Mouse (Mus musculus) left cerebral cortex, adult 11 months (tissue): Measurements from ENCODE around the gene Dnmt3l.
"Not testable (repeated sequence)": the region's sequence is repeated elsewhere in the genome, so short reads cannot be mapped to it uniquely, and the experiment has no call there.

Experiments
- DNase-seq: peaks from one replicate; pipeline ENCODE4 v3.0.0; 2022; ENCODE audit warnings: low spot score

The Dnmt3l gene

DNA sequence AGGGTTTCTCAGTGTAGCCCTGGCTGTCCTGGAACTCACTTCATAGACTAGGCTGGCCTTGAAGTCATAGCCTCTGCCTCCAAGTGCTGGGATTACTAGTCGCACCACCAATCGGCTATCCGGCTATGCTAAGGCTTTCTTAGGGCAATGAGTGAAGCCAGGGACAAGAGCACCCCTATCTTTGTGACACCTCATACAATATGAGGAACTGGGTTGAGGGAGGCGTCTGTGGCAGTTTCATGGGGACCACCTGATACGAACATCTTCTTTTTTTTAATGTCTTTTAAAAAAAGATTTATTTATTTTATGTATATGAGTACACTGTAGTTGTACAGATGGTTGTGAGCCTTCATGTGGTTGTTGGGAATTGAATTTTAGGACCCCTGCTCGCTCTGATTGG, 44.0 kb downstream of the Dnmt3l start:
- DNase-seq = no peak

DNA sequence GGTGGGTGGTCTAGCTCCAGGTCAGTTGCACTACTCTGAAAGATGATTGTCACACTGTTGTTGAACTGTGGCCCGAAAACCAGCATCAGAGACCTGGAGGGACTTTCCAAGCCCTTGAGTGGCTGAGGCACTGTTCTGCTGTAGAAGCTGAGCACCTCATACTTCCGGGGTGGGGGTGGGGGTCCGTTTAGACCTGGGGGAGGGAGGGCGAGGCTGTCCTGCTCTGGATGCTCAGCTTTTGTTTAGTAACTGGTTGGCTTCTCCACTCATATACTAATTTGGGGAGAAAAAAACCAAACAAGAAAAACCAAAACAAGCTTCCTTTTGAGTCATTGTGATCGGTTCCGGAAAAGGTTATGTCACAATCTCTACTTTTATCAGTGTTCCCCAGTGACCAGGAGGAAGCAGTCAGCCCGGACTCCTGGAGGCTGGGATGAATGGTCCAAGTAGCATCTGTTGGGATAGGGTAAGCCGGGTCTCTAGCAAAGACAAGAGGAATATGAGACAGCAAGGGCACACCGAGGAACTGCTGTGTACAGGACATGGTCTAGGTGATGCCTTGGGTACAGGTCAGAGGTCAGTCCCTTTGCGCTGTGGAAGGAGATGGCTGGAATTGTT, 44.8 kb downstream of the Dnmt3l start:
- DNase-seq = no peak

DNA sequence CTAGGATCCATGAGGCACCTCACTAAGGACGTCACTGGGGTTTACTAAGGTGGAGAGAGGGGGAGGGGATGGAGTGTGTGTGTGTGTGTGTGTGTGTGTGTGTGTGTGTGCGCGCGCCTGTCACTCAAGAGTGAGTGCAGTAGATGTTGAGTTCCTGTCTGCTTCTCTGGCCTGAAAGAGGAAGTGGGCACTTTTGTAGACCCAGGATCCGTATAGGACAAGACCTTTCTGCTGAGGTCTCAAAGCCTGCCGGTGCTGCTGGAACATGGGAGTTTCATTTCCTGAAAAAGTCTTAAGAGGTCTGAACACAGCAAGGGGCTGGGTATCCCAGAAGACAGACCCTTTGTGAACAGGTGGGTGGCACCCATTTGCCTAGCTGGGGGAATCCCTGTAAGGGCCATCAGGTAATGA, 45.4 kb downstream of the Dnmt3l start:
- no peak for DNase-seq

DNA sequence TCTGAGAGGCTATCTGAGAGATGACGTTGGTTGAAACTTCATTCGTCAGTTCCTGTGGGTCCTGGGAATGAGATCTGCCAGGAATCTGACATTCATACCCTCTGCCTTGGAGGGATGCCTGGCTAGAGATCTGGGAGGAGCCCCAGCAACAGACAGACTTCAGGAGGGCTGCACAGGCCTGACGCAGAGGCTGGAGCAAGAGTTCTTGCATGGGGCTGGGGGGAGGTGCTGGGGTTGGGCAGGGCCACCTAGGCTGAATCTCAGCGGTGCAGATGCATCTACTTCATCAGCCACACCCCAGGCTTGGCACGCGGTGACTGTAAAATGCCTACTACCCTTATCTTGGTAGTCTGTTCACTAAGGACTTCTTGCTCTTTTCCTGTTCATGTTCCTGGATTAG, 48.5 kb downstream of the Dnmt3l start:
- no peak for DNase-seq

DNA sequence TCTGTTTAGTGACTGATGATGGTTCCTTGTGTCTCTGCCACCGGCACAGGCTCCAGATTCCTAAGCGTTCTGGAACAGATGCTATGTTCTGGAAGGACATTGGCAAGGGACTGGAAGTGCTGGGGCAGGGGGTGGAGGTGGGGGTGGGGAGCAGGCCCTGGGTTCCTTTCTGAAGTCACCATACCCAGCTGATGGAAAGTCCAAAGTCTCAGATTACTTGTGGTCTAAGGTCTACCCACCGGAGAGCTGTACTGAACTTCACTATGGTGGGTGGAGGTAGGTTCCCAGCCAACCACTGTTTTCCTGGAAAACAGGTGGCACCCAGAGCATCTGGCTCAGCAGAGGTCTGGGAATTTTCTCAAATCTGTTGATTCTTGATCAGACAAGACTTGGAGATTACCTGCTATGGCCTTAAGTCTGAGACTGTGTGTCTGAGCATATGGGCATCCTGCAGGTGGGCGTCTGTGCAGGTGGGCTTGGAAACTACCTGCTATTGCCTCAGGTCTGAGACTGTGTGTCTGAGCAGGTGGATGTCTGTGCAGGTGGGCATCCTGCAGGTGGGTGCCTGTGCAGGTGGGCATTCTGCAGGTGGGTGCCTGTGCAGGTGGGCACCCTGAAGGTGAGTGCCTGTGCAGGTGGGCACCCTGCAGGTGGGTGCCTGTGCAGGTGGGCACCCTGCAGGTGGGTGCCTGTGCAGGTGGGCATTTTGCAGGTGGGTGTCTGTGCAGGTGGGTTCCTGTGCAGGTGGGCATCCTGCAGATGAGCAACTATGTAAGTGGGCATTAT, 49.2 kb downstream of the Dnmt3l start:
- no peak for DNase-seq

DNA sequence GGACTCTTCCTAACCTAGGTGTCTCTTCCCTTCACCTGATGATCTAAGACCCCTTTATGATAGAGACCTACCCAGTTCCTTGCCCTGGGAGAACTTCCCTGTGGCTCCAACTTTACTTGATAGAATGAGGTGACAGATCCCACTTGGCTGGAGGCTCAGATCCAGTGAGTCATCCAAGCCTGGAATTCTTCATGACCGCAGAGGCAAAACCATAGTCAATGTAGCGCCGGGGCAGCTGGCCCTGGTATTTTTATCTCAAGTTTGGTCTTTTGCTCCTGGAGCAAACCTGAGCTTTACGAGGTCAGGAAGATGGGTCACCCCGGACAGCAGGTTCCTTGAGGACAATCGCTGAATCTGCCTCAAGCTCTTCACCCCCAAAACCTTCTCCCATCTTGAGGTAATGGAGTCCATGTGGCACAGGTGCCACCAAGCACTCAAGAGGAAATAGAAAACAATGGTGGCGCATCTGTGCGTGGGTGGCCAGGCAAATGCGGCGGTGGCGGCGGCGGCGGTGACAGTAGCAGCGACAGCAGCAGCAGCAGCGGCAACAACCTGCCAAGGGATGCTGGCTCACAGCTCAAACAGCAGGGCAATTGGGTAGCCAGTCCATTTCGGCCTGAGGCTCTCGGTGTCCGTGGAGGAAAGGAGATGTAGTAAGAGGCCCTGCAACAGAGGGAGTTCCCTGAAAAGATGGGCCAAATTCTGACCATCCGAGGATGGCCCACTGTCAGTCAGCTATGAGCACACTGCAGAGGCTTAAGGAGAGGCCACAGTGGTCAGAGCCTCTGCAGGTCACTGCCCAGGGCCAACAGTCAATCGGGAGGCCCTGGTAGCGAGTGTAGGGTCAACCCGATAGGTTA, 50.3 kb downstream of the Dnmt3l start:
- DNase-seq = no peak

DNA sequence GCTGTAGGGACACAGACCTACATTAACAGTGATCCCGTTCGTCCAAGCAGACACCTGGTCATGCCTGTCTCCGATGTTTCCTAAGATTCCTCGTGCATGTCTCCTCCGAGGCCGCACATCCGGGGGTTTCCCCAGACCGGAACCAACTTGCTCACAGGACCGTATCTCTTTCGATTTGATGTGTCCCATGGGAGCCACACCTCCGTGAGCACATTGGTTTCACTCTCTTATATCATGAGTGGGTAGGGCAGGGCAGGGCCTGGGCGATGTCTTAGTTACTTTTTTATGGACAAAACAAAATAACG, 50.9 kb downstream of the Dnmt3l start:
- DNase-seq = no peak

DNA sequence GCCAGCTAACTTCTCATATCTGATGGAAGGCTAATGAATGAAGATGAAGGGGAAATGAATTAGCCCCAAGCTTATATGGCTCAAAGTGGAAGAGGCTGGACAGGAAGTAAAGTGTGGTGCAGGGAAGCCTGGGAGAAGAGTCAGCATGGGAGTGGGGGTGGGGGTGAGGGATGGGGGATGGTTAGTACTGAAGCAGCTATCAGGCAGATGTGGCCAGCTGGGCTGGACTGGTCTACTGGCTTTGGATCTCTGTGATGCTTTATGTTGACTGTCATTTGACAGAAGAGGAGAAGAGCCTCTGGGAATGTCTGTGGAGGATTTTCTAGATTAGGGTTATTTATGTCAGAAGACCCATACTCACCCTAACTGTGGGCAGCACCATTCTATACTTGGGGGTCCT, 53.5 kb downstream of the Dnmt3l start:
- no peak for DNase-seq

DNA sequence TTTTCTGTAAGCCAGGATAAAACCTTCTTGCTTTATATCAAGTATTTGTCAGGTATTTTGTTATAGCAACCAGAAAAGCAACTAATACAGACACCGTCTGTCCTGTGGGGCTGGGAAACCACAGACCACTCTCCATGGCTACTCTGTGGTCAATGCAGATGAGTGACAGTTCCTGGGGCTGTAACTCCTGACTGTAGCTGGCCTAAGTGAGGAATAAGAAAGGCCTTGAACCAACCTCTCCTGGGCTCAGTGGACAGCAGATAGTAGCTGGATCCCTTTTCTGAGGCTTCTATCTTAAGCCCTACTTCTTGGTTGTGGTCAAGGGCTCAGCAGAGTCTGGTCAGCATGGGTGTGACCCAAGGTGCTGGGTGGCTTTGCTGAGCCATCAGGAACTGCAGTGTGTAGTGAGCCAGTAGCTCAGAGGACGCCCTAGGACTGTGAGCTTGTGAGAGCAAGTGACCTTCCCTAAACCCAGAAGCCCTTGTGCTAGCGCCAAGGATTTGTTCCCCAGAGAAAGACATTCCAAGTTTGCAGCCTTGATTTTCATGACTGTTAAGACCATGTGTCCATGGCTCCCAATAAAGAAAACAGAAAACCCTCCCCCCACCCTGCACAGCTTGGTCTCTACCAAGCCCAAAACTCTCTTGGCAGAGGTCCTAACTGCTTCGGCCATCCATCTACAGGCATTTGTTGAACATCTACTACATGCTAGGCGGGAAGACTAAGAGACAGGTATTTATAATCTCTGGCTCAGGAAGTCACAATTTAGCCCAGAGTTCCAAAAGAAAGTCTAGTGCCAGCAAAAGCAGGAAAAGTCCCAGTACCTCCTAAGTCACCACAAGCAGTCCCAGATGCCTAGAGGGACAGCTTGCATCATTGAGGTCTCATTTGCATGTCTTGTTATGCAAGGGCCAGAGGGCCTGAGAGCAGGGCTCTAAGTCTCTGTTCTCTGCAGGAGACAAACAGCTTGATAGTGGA, 54.5 kb downstream of the Dnmt3l start:
- no peak for DNase-seq

DNA sequence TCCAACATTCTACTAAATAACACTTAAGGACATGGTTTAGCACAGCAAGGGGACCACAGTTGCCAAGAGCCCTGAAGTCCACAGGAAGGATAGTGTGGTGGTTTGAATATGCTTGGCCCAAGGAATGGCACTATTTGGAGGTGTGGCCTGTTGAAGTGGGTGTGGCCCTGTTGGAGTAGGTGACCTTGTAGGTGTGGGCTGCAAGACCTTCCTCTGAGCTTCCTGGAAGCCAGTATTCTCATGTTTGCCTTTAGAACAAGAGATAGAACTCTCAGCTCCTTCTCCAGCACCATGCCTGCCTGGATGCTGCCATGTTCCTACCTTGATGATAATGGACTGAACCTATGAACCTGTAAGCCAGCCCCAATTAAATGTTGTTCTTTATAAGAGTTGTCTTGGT, 58.1 kb downstream of the Dnmt3l start:
- DNase-seq = not testable (repeated sequence)

DNA sequence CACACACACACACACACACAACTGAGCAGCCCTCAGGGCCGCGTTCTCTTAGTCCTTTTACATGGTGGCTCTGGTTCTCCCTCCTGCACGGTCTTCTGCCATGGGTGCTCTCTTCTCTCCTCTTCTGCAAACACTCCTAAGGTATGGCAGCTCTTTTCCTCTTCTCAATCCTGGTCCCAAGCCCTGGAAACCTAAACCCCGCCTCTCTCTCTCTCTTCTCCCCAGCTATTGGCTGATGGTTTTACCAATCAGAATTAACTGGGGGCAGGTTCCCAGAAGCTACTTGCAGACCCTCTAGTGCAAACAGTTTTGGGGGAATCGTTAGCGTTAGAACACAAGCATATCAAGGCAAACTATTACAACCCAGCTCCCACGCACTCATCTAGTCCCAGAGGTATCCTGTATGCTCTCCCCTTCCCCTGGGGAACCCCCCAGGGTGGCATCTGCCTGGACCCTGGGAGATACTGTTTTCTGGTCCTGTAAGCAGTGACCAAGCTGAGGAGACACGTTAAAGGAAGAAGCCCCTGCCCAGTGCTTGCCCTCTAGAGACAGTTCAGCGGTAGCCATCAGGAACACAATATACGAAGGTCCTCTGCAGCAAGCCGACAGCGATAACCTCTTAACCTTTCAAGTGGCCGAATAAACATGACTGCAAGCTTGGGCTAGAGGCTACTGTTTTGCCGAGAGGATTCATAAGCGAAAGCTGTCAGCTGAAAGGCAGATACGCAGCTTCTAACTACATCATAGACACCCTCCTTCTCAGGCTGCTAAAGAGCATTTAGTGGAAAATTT, 59.4 kb downstream of the Dnmt3l start:
- DNase-seq = no peak

DNA sequence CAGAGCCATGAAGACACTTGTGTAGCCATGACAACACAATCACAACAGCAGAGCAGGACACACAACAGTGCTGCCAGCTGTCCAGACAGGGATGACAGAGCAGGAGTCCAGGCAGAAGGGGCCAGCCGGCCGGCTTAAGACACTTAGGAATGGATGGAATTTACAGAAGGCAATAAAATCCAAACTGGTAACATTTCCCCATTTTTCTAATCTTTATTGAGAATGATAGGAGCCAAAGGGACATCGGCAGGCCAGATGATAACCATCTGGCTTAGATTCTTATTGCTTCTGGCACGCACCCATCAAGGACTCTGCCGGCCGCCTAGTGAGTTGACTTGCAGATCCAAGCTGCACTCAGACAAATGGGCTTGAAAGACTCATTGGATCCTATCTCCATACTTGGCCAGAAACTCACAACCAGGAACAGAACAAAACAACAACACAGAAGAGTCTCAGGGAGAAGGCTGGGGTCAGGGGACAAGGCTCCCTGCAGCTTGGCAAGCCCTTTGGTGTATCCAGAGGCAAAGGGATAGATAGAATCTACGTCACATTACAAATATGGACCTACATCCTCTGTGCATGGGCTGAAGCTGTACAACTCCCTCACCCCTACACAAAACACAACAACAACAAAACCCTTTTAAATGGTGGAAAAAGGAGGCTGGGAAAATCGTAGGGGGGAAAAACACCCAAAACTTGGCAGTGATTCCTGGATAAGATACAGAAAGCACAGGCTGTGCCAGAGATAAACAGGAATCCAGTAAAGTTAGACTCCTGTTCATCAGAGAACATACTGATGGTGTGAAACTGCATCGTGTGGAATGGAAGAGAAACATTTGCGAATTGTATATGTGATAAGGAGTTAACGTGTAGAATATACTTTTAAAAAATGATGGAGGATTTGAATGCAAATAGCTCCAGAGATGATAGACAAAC, 63.1 kb downstream of the Dnmt3l start:
- no peak for DNase-seq

DNA sequence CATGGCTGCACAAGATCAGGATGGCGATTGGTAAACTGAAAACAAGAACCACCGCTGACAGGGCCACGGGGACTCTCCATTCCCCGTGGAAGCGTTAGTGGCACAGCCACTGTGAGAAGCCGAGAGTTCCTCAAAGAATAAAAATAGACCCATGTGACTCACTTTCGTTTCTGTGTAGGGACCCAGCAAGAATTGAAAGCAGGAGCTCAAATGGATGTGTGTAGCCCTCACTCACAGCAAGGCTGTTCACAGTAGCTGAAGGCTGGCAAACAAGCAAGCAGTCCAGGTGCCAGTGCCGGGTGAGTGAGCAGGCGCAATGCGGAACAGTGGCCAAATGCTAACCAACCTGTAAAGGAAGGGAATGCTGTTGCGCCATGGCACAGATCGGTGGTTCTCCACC, 63.8 kb downstream of the Dnmt3l start:
- peak; percentile 18 for DNase-seq
